Mouse (Mus musculus) lung, adult 2 months (tissue): ENCODE measurements around the gene Trub2.

ENCODE experiments used
- CTCF ChIP-seq: fragments of 200-500 bp; IDR thresholded peaks from 2 replicates; pipeline ENCODE4 v1.5.1; 2011; ENCODE audit warnings: mild to moderate bottlenecking, low read length, control low read depth; ENCODE audit not compliant: insufficient read depth
- POLR2A ChIP-seq: fragments of 200-500 bp; IDR thresholded peaks from 2 replicates; pipeline ENCODE4 v1.6.1; 2011; ENCODE audit warnings: low read depth, mild to moderate bottlenecking, control low read depth, low read length, borderline replicate concordance; ENCODE audit errors: extremely low read depth

- no peak for TF ChIP-seq POLR2A
- no peak for TF ChIP-seq CTCF
Observed at GRCm38 (mm10) chr2:29770162-29770561, 18.1 kb downstream of the Trub2 start.
